Mouse (Mus musculus): ENCODE measurements around the gene Ackr4. TPM values are rescaled to one million over a fixed set of nuclear protein-coding genes. Genes with fewer than 3 reads are reported as not detected.

The Ackr4 gene
- total RNA-seq, 2 experiments from 2014 or later, result 0.61 to 0.71 TPM

GRCm38 (mm10) chr9:104102301-104102700, 24.4 kb downstream of the Ackr4 start:
- intact Hi-C loops (cut with DNase I), result no loop called here
- peak; percentile 39 for DNase-seq

GRCm38 (mm10) chr9:104101458-104101857, 25.3 kb downstream of the Ackr4 start:
- no peak for DNase-seq
- intact Hi-C loops (cut with DNase I), result no loop called here
- Histone ChIP-seq H3K4me3 (peak overlapping the region; percentile 23), H3K27ac (peak overlapping the region; percentile 28; the same call in 1 of the 2 replicates)
- TF ChIP-seq CTCF (IDR thresholded peaks at IDR 0.05), result no peak

More at GRCm38 (mm10) chr9:104102301-104102700, 24.4 kb downstream of the Ackr4 start:
- peak overlapping the region; percentile 28; the same call in 1 of the 2 replicates for H3K27ac ChIP-seq
- TF ChIP-seq CTCF (IDR thresholded peaks at IDR 0.05), result no peak
- peak overlapping the region; percentile 23 for H3K4me3 ChIP-seq

GRCm38 (mm10) chr9:104100822-104101221, 25.9 kb downstream of the Ackr4 start:
- intact Hi-C loops (cut with DNase I), result no loop called here

GRCm38 (mm10) chr9:104099060-104099459, 27.7 kb downstream of the Ackr4 start:
- Histone ChIP-seq H3K4me3 (no peak overlapping the region), H3K27ac (no peak overlapping the region)
- intact Hi-C loops (cut with DNase I), result loop anchor here (5.0 kb wide), 1 partner anchor 53 kb away; no protein-coding TSS in a partner anchor
- TF ChIP-seq CTCF (IDR thresholded peaks at IDR 0.05), result no peak
- no peak for DNase-seq

More at GRCm38 (mm10) chr9:104100822-104101221, 25.9 kb downstream of the Ackr4 start:
- no peak overlapping the region for H3K27ac ChIP-seq
- no peak for TF ChIP-seq CTCF (IDR thresholded peaks at IDR 0.05)
- no peak for DNase-seq
- H3K4me3 ChIP-seq, result peak overlapping the region; percentile 17

- intact Hi-C loops (cut with DNase I), result loop anchor here (5.0 kb wide), 1 partner anchor 54 kb away; no protein-coding TSS in a partner anchor
- no peak for TF ChIP-seq CTCF (IDR thresholded peaks at IDR 0.05)
- no peak overlapping the region for H3K4me3 ChIP-seq
- no peak for DNase-seq
- no peak overlapping the region for H3K27ac ChIP-seq
These were observed 28.5 kb downstream of the Ackr4 start for GRCm38 (mm10) chr9:104098256-104098655.

GRCm38 (mm10) chr9:104092945-104093344, 33.8 kb downstream of the Ackr4 start:
- no peak for TF ChIP-seq CTCF (IDR thresholded peaks at IDR 0.05)
- no peak overlapping the region for H3K4me3 ChIP-seq
- no peak for DNase-seq
- intact Hi-C loops (cut with DNase I), result no loop called here
- no peak overlapping the region for H3K27ac ChIP-seq

- no peak for TF ChIP-seq CTCF (IDR thresholded peaks at IDR 0.05)
- peak; percentile 26 for DNase-seq
- Histone ChIP-seq H3K4me3 (peak overlapping the region; percentile 4; the same call in 1 of the 2 replicates), H3K27ac (peak overlapping the region; percentile 44)
- intact Hi-C loops (cut with DNase I), result no loop called here
These were observed 38.2 kb downstream of the Ackr4 start for GRCm38 (mm10) chr9:104088555-104088954.

GRCm38 (mm10) chr9:104085730-104086429, 40.9 kb downstream of the Ackr4 start:
- no peak overlapping the region for H3K4me3 ChIP-seq
- intact Hi-C loops (cut with DNase I), result no loop called here
- TF ChIP-seq CTCF (IDR thresholded peaks at IDR 0.05), result no peak
- no peak overlapping the region for H3K27ac ChIP-seq
- DNase-seq, result no peak

GRCm38 (mm10) chr9:104080038-104080437, 46.7 kb downstream of the Ackr4 start:
- no peak for TF ChIP-seq CTCF (IDR thresholded peaks at IDR 0.05)
- H3K27ac ChIP-seq, result no peak overlapping the region
- DNase-seq, result no peak
- no peak overlapping the region for H3K4me3 ChIP-seq
- intact Hi-C loops (cut with DNase I), result no loop called here

GRCm38 (mm10) chr9:104079379-104079778, 47.4 kb downstream of the Ackr4 start:
- Histone ChIP-seq H3K27ac (no peak overlapping the region), H3K4me3 (no peak overlapping the region)
- intact Hi-C loops (cut with DNase I), result no loop called here
- peak; percentile 61 for TF ChIP-seq CTCF (IDR thresholded peaks at IDR 0.05)
- DNase-seq, result peak; percentile 37

GRCm38 (mm10) chr9:104078780-104079179, 48.0 kb downstream of the Ackr4 start:
- no peak overlapping the region for H3K4me3 ChIP-seq
- no peak overlapping the region for H3K27ac ChIP-seq
- no peak for TF ChIP-seq CTCF (IDR thresholded peaks at IDR 0.05)
- DNase-seq, result no peak
- intact Hi-C loops (cut with DNase I), result no loop called here

GRCm38 (mm10) chr9:104075808-104076207, 50.9 kb downstream of the Ackr4 start:
- intact Hi-C loops (cut with DNase I), result no loop called here
- no peak overlapping the region for H3K4me3 ChIP-seq
- no peak for DNase-seq
- no peak overlapping the region for H3K27ac ChIP-seq
- peak; percentile 67 for TF ChIP-seq CTCF (IDR thresholded peaks at IDR 0.05)

GRCm38 (mm10) chr9:104070863-104071604, 55.7 kb downstream of the Ackr4 start:
- Histone ChIP-seq H3K27ac (no peak overlapping the region), H3K4me3 (no peak overlapping the region)
- TF ChIP-seq CTCF (IDR thresholded peaks at IDR 0.05), result no peak
- intact Hi-C loops (cut with DNase I), result no loop called here
- no peak for DNase-seq
